In genomic region chr12:99646556-99647354, GRCm38 (mm10) we compare ENCODE assay signal across 11 mouse cellular contexts.
DNase-seq lines count a peak whose midpoint lies in the region; ATAC-seq and TF ChIP-seq lines count a peak whose summit lies in the region.
"Had no signal": no experiment of that assay in that cellular context is flagged by ENCODE, and none has a peak within 500 bp of the region (broad histone marks: within the 10 kb centered on the region; RNA-seq: fewer than 3 reads in every experiment).

No protein-coding gene starts in this region.

- peak; percentile 42 for DNase-seq in heart, adult 8-10 months (ENCODE audit: low spot score)
- DNase-seq in heart, postnatal 36 days = no peak
- DNase-seq in CD4-positive, CD25-positive, alpha-beta regulatory T cell, adult 2 months (ENCODE audit: low read depth, low spot score) = peak; percentile 84
- DNase-seq in liver, adult 2 months (ENCODE audit: extremely low read depth, low read depth, low spot score) = peak; percentile 46
- DNase-seq in spleen, adult 18-20 months = peak; percentile 63
- DNase-seq in right cerebral cortex, postnatal 10 days (ENCODE audit: low spot score in 2 of 2) = no peak
- no peak for DNase-seq in hindbrain, embryonic 10.5 days (ENCODE audit: low spot score)
- DNase-seq: cerebellum, postnatal 10 days; gastrocnemius, postnatal 10 days had no signal

- no peak overlapping the region; the same call in 1 of the 2 replicates for H3K9ac ChIP-seq in liver, adult 2 months (ENCODE audit: low read depth, low read length)
- H3K9ac ChIP-seq: neural tube, embryonic 12.5 days had no signal

- no peaks in the 10 kb centered on the region for H3K27me3 ChIP-seq in liver, adult 2 months (ENCODE audit: control insufficient read depth, insufficient read depth, low read length)
- H3K27me3 ChIP-seq in hindbrain, embryonic 10.5 days (ENCODE audit: insufficient read depth, poor library complexity, severe bottlenecking) = peaks cover 4% of the 10 kb centered on the region; the same call in 1 of the 2 replicates
- H3K27me3 ChIP-seq: neural tube, embryonic 12.5 days had no signal

- H3K79me2 ChIP-seq in liver, adult 2 months (ENCODE audit: control insufficient read depth, insufficient read depth, low read length) = no peaks in the 10 kb centered on the region

- no peak overlapping the region for H3K4me3 ChIP-seq in liver, adult 2 months (ENCODE audit: insufficient read depth, low read depth, low read length)
- H3K4me3 ChIP-seq in hindbrain, embryonic 10.5 days = no peak overlapping the region
- H3K4me3 ChIP-seq: neural tube, embryonic 12.5 days had no signal

- 89% methylated on average over 11 of the region's 11 CpGs for WGBS in liver, adult 2 months
- 88% methylated on average over 11 of the region's 11 CpGs for WGBS in hindbrain, embryonic 10.5 days

- no peak for ATAC-seq in frontal cortex, adult (ENCODE audit: low TSS enrichment)

- H3K9me3 ChIP-seq in hindbrain, embryonic 10.5 days = peaks cover 39% of the 10 kb centered on the region

- no peak for TF ChIP-seq POLR2A in liver, adult 2 months (IDR thresholded peaks at IDR 0.05; ENCODE audit: extremely low read depth, insufficient read depth, low read length)

- peak overlapping the region; percentile 55 for H3K27ac ChIP-seq in liver, adult 2 months (replicated peaks; ENCODE audit: insufficient read depth, low read depth, low read length)
- no peak overlapping the region for H3K27ac ChIP-seq in hindbrain, embryonic 10.5 days
- H3K27ac ChIP-seq: neural tube, embryonic 12.5 days had no signal

- TF ChIP-seq CTCF in liver, adult 2 months (IDR thresholded peaks at IDR 0.05; ENCODE audit: low read depth, low read length) = no peak

- H3K36me3 ChIP-seq in liver, adult 2 months (ENCODE audit: control insufficient read depth, insufficient read depth, low read length) = no peaks in the 10 kb centered on the region
- H3K36me3 ChIP-seq in hindbrain, embryonic 10.5 days = peaks cover 6% of the 10 kb centered on the region
- H3K36me3 ChIP-seq: neural tube, embryonic 12.5 days had no signal

- intact Hi-C loops in heart, postnatal 36 days (cut with DNase I) = no loop called here

- no peaks in the 10 kb centered on the region for H3K4me1 ChIP-seq in liver, adult 2 months (ENCODE audit: control insufficient read depth, insufficient read depth, low read length)
- H3K4me1 ChIP-seq in hindbrain, embryonic 10.5 days (replicated peaks) = no peaks in the 10 kb centered on the region
- H3K4me1 ChIP-seq: neural tube, embryonic 12.5 days had no signal

Comparison
In these comparisons a context has a peak if more than half of its experiments do, and no peak if none do; other contexts are left out.
1. DNase-seq: peak in heart, adult 8-10 months (single experiment), CD4-positive, CD25-positive, alpha-beta regulatory T cell, adult 2 months (single experiment), liver, adult 2 months (single experiment) and spleen, adult 18-20 months (2 of 2); none in heart, postnatal 36 days (0 of 2), right cerebral cortex, postnatal 10 days (0 of 2) and hindbrain, embryonic 10.5 days (single experiment).